Mouse (Mus musculus) CD4-positive, CD25-positive, alpha-beta regulatory T cell, adult 2 months (primary cell): ENCODE measurements around the gene Zfp319.

Source experiments
- DNase-seq: peaks from one replicate; pipeline ENCODE4 v3.0.0-alpha.2; 2012; ENCODE audit warnings: low read depth, low spot score

The Zfp319 gene

GRCm38 (mm10) chr8:95310342-95310970 is 21.3 kb downstream of the Zfp319 start, which contains the start of gene Tepp:
Gene Tepp, plus strand, starts transcription at chr8:95310566.
- no peak for DNase-seq

GRCm38 (mm10) chr8:95306431-95306830 is 25.3 kb downstream of the Zfp319 start, which contains the start of gene Cngb1:
Gene Cngb1, minus strand, starts transcription at chr8:95306585.
- no peak for DNase-seq

DNA sequence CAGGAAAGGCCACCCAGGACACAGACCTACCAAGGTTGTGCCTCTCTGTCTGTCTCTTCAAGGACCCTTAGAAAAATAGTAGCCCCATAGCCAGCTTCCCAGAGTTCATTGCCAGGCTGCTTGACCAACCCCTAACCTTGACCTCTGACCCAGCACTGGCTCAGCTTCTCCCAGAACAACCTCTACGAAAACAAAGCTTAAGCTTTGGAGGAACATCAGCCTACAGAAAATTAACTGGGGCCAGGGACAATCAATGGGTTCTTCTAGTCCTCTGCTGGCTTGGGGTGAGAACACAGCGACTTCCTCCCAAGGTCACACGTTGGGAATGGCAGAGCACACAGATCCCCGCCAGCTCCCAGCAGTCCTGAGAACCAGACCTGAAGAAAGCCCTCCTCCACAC is 26.2 kb downstream of the Zfp319 start:
- DNase-seq, result no peak

DNA sequence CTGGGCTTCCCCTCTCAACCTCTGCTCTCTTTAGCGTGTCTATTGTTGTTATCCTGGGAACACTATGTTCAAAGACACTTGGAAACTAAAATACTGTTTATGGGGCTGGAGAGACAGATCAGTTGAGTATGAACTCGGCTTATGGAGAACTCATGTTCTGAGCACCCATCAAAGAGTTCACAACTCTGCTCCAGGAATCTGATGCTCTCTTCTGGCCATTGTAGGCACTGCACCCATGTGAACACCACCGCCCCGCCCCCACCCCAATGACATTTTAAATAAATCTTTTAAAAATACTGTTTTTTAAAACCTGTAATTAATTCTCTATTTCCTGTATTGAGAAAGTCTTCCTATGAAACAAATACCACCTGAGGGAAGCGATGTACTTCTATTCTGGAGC is 29.3 kb downstream of the Zfp319 start:
- DNase-seq, result peak; percentile 79

- no peak for DNase-seq
These were observed 37.9 kb downstream of the Zfp319 start for GRCm38 (mm10) chr8:95293891-95294290.

GRCm38 (mm10) chr8:95293172-95293571 is 38.6 kb downstream of the Zfp319 start:
- DNase-seq, result no peak

GRCm38 (mm10) chr8:95289066-95289650 is 42.6 kb downstream of the Zfp319 start:
- DNase-seq, result no peak

DNA sequence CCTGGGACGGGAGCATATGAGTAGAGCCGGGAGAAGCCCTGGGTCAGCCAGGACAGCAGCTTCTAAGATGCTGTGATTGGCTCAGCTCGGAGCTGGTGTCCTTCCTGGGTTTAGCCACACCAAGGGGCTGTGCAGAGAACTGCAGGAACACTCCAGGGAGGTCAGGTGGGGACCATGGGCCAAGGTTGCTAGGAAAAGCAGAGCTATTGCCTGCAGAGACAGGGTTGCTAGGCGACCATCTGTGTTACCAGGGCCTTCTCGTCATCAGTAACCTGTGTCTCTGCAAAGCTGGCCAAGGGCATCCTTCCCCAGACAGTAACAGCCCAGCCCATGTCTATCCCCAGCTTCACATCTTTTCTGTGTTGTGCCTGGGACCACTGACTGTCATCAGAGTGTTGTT is 50.3 kb downstream of the Zfp319 start:
- DNase-seq, result no peak
